16 mouse cellular contexts compared by ENCODE assay signal in genomic region chr10:43983866-43984265, GRCm38 (mm10).
A peak's percentile ranks its signal among the peaks of the same experiment; 100 is the strongest.
DNase-seq lines count a peak whose midpoint lies in the region; ATAC-seq lines count a peak whose summit lies in the region.
"Had no signal": no experiment of that assay in that cellular context is flagged by ENCODE, and none has a peak within 500 bp of the region (broad histone marks: within the 10 kb centered on the region; RNA-seq: fewer than 3 reads in every experiment).

No protein-coding gene starts in this region.

- ATAC-seq in CD4-positive, CD25-positive, alpha-beta regulatory T cell, adult 4 months = peak; percentile 46
- ATAC-seq in inflammation-experienced regulatory T-cells, adult 6 months = peak; percentile 52
- ATAC-seq: forebrain, embryonic 14.5 days; Patski had no signal

- DNase-seq in naive thymus-derived CD4-positive, alpha-beta T cell, adult 2 months (ENCODE audit: low read depth) = peak; percentile 37
- DNase-seq in heart, adult 9 months (ENCODE audit: low spot score in 2 of 2) = no peak
- DNase-seq in ovary, postnatal 10 days (ENCODE audit: low spot score) = no peak
- DNase-seq in ovary, adult 18-20 months (ENCODE audit: low spot score) = no peak
- DNase-seq: adrenal gland, adult 2 months; adrenal gland, postnatal 25 days; cerebellum, adult 8-10 months; cerebellum, postnatal 14 days; embryo, embryonic 11 days; gastrocnemius, adult 2 months; gastrocnemius, postnatal 25 days; heart, postnatal 14 days had no signal
